Mouse (Mus musculus) limb, embryonic 12.5 days (tissue): Measurements from ENCODE around the gene Pycard. TPM values are rescaled to one million over a fixed set of nuclear protein-coding genes. Genes with fewer than 3 reads are reported as not detected.
A peak's percentile ranks its signal among the peaks of the same experiment; 100 is the strongest.
"Not testable (repeated sequence)": the region's sequence is repeated elsewhere in the genome, so short reads cannot be mapped to it uniquely, and the experiment has no call there.

Experiments used
- ATAC-seq: fragments of 200-750 bp; cut with Nextera tagmentation; 2 replicates; pipeline ENCODE4 v1.8.0; 2017; ENCODE audit warnings: low read depth, moderate TSS enrichment; ENCODE audit not compliant: insufficient number of reproducible peaks, insufficient read depth, low FRiP score, low TSS enrichment
- H3K27ac ChIP-seq: fragments of 300-500 bp; sonication (generic); 2 replicates; pipeline ENCODE4 v1.5.1; 2016; ENCODE audit warnings: mild to moderate bottlenecking, moderate library complexity
- H3K27me3 ChIP-seq: fragments of 300-500 bp; sonication (generic); 2 replicates; pipeline ENCODE4 v1.6.1; 2016; ENCODE audit warnings: mild to moderate bottlenecking, moderate library complexity
- H3K36me3 ChIP-seq: fragments of 300-500 bp; sonication (generic); 2 replicates; pipeline ENCODE4 v1.6.1; 2016; ENCODE audit warnings: mild to moderate bottlenecking, moderate library complexity
- H3K4me1 ChIP-seq: fragments of 300-500 bp; sonication (generic); replicated peaks from 2 replicates; pipeline ENCODE4 v1.6.1; 2016
- H3K4me2 ChIP-seq: fragments of 300-500 bp; sonication (generic); 2 replicates; pipeline ENCODE4 v1.6.1; 2016; ENCODE audit warnings: mild to moderate bottlenecking, moderate library complexity
- H3K4me3 ChIP-seq: fragments of 300-500 bp; sonication (generic); replicated peaks from 2 replicates; pipeline ENCODE4 v1.5.1; 2016; ENCODE audit warnings: mild to moderate bottlenecking
- H3K9ac ChIP-seq: fragments of 300-500 bp; sonication (generic); replicated peaks from 2 replicates; pipeline ENCODE4 v1.6.1; 2016; ENCODE audit warnings: mild to moderate bottlenecking, moderate library complexity
- H3K9me3 ChIP-seq: fragments of 300-500 bp; sonication (generic); 2 replicates; pipeline ENCODE4 v1.6.1; 2016; ENCODE audit warnings: mild to moderate bottlenecking, moderate library complexity
- WGBS: fragments of 180-500 bp; shearing (Covaris S2); methylation state at CpG from one replicate; pipeline ENCODE4 v1.1.7; 2016; 5-methylcytosine and 5-hydroxymethylcytosine counted together
- polyA plus RNA-seq: library from polyadenylated mRNA; unstranded; fragments of >200 nt; fragmentation: Nextera tagmentation; extraction: Ambion mirVana; gene quantifications from 2 replicates; pipeline ENCODE4 v1.2.1, GENCODE M21; 2016

The Pycard gene
- polyA plus RNA-seq: 9.2 and 10.5 TPM in 2 replicates

DNA sequence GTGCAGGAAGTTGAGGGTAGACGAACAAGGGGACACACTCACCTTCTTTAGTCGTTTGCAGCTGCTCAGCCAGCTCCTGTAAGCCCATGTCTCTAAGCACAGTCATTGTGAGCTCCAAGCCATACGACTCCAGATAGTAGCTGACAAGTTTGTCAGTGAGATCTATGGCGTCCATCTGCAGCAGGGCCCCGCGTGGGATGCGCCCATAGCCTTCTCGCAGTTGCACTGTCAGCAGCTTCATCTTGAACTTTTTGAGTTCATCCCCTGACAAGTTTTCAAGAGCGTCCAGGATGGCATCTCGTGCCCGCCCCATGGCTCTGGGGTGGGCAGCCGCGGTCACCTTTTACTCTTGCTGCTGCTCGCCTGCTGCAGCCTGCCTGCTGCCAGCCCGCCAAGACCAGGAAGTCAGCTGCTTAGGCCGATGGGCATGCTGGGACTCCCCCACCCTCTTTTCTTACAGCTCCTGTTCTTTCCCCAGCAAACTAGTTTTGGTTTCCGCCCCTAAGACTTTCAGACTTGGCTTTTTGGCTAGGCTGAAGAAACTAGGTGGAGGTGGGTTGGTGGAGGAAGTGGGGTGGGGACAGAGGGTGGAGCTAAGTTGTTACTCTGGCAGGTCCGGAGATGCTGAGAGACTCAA lies at the start of gene Pycard:
Pycard (minus strand) TSS at position 527 of the 637 bp plus-strand sequence.
- peak within 1 kb of the TSS; percentile 67 for H3K27ac ChIP-seq
- H3K27me3 ChIP-seq: no peaks in the 10 kb centered on the region
- peaks cover 5% of the 10 kb centered on the region; the same call in 1 of the 2 replicates for H3K4me1 ChIP-seq
- H3K4me3 ChIP-seq: peak within 1 kb of the TSS; percentile 28
- no peaks in the 10 kb centered on the region for H3K9me3 ChIP-seq
- peaks cover 31% of the 10 kb centered on the region for H3K36me3 ChIP-seq
- 17% methylated on average over 18 of the region's 18 CpGs for WGBS
- ATAC-seq: no peak
- H3K9ac ChIP-seq: peak within 1 kb of the TSS; percentile 44; the same call in 1 of the 2 replicates
- peak within 1 kb of the TSS; percentile 55 for H3K4me2 ChIP-seq

DNA sequence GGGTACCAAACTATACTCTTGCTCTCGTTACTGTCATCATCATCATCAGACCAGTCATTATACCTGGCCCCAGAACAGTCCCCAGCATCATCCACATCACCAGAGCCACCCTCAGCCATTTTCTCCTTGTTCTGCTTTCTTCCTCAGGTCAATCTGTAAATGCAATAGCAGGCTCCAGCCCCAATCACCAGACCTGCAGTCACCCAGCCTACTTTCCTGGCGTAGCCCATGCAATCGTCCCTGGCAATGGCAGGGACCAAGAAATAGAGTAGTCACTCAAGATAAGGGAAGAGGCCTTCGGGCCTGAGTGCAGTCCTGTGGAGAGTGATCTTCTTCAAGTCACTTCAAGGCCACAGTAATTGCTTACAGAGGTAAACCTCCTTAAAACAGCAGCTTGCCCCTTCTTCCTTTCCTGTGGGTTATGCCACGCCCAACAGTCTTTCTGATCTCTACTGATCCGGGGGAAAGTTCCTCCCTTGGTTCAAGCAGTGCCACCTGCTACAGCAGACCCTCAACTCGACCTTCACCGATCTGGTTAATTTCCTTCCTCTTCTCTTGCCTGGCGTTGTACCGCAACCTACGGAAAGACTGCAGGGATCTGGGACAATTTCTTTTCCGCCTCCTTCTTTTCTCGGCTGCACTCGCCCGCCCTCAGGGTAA lies 48.6 kb upstream of the Pycard start:
- not testable (repeated sequence) for H3K9me3 ChIP-seq, H3K4me2 ChIP-seq, H3K4me3 ChIP-seq, H3K27me3 ChIP-seq, H3K9ac ChIP-seq, H3K27ac ChIP-seq, H3K36me3 ChIP-seq, ATAC-seq, H3K4me1 ChIP-seq
- WGBS: 77% methylated on average over 15 of the region's 15 CpGs

DNA sequence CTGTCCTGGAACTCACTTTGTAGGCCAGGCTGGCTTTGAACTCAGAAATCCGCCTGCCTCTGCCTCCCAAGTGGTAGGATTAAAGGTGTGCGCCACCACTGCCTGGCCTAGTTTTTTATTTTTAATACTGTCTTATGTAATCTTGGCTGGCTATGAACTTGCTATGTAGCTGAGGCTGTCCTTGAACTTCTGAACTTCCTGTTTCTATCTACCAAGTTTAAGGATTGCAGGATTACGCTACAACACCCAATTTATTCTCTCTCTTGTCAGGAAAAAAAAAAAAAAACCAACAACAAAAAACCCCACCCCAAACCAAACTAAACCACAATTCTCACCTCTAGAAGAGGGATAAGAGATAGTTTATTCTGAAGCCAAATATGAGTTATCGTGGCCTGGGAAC lies 39.9 kb upstream of the Pycard start:
- no peak overlapping the region for H3K27ac ChIP-seq
- H3K9me3 ChIP-seq: no peaks in the 10 kb centered on the region
- H3K4me2 ChIP-seq: no peak overlapping the region
- no peaks in the 10 kb centered on the region for H3K4me1 ChIP-seq
- WGBS: 88% methylated on average over 4 of the region's 4 CpGs
- no peak overlapping the region for H3K4me3 ChIP-seq
- no peak overlapping the region for H3K9ac ChIP-seq
- ATAC-seq: no peak
- no peaks in the 10 kb centered on the region for H3K36me3 ChIP-seq
- H3K27me3 ChIP-seq: no peaks in the 10 kb centered on the region

DNA sequence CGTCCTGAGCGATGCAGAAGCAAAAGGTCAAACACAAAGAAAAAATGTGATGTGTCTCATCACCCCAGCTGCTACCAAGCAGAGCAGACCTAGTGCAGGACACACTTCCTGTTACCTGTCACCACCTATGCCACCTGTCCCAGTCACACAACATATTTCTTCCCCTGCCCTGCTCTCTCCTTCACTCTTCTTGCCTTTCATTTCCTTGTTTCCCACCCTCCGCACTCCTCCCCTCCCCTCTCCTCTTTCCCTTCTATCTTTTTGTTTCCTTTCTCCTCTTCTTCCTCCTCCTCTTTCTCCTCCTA lies 39.3 kb upstream of the Pycard start:
- no peak overlapping the region for H3K27ac ChIP-seq
- H3K4me1 ChIP-seq: no peaks in the 10 kb centered on the region
- H3K9ac ChIP-seq: no peak overlapping the region
- ATAC-seq: no peak
- H3K4me2 ChIP-seq: no peak overlapping the region
- no peaks in the 10 kb centered on the region for H3K9me3 ChIP-seq
- no peak overlapping the region for H3K4me3 ChIP-seq
- WGBS: 84% methylated on average over 3 of the region's 3 CpGs
- no peaks in the 10 kb centered on the region for H3K27me3 ChIP-seq
- H3K36me3 ChIP-seq: no peaks in the 10 kb centered on the region

DNA sequence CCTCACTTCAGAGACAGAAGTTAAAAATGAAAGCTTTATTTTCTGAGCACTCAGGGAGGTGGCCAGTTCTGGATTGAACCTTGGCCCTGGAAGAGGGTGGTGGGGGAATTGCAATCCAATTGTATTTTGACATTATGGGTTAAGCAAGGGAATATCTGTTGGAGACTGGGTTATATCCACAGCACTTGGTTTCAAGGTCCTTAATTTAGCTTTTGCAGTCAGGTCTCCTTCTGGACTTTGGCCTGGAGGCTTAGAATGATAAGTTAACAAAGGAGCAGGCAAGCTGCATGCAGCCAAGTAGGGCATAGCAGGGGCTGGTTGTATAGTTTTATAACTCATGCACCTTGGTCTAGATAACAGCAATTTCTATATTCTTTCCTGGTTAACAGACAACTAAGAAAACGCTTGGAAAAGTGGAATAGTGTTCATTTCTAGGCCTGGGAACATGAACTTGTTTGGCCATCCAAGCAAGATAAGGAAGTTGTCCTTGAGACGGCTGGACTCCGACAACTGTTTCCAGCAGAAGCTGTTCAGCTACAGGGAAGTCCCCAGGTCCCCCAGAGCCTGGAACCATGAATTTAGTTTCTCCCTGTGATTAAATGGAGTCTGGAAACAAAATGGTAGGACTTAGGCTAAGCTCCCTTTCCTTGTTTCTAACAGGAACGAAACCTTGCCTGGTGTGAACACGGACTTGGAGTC lies 38.8 kb upstream of the Pycard start:
- 84% methylated on average over 5 of the region's 5 CpGs for WGBS
- H3K36me3 ChIP-seq: no peaks in the 10 kb centered on the region
- no peak overlapping the region for H3K27ac ChIP-seq
- H3K4me2 ChIP-seq: no peak overlapping the region
- H3K9ac ChIP-seq: no peak overlapping the region
- ATAC-seq: no peak
- no peaks in the 10 kb centered on the region for H3K9me3 ChIP-seq
- no peaks in the 10 kb centered on the region for H3K4me1 ChIP-seq
- no peak overlapping the region for H3K4me3 ChIP-seq
- H3K27me3 ChIP-seq: no peaks in the 10 kb centered on the region

DNA sequence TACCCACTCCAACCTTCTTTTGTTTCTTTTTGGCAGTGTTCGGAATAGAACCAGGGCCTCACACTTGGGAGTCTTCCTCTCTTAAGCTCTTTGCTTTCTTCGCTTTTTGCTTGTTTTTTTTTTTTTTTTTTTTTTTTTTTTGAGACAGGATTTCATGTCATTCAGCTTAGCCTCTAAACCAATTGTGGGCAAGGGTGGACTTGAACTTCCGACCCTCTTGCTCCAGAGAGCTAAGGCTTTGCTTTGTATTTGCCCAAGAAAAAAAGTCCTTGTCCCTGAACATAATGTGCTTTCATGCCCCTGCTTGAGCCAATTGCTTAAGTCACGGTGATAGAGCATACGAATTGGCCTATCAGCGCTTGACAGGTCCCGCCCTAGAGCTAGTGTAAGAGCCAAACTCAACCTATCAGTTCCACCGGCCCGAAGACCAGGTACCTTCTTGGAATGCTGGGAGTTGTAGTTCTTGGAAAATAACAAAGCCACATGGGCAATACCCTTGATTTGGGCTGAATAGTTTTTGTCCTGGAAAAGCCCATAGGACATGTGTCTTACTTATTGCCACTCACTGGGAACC lies 37.8 kb upstream of the Pycard start:
- Histone ChIP-seq H3K9me3 (no peaks in the 10 kb centered on the region), H3K27ac (no peak overlapping the region), H3K27me3 (no peaks in the 10 kb centered on the region), H3K36me3 (no peaks in the 10 kb centered on the region), H3K4me2 (no peak overlapping the region), H3K4me3 (no peak overlapping the region), H3K9ac (no peak overlapping the region), H3K4me1 (no peaks in the 10 kb centered on the region)
- WGBS: 42% methylated on average over 9 of the region's 9 CpGs
- ATAC-seq: no peak; the same call in 1 of the 2 replicates

DNA sequence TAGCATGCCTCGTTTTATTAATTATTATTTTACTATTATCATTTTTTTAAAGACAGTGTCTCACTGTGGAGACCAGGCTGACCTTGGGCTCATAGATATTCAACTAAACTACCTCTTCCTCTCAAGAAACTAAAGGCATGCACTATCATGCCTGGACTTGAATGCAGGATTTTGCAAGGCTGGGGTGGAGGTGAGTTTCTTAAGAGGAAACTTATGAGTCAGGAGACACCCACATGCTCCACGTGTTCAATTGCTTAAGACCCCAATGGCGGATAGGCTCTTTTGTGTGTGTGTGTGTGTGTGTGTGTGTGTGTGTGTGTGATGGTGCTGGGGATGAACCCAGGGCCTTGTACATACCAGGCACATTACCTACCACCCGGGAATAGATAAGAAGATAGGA lies 31.7 kb upstream of the Pycard start:
- Histone ChIP-seq H3K9ac (no peak overlapping the region), H3K27ac (no peak overlapping the region), H3K9me3 (no peaks in the 10 kb centered on the region), H3K36me3 (no peaks in the 10 kb centered on the region), H3K4me1 (no peaks in the 10 kb centered on the region), H3K4me3 (no peak overlapping the region), H3K4me2 (no peak overlapping the region), H3K27me3 (no peaks in the 10 kb centered on the region)
- ATAC-seq: no peak
- 80% methylated on average over 4 of the region's 4 CpGs for WGBS

DNA sequence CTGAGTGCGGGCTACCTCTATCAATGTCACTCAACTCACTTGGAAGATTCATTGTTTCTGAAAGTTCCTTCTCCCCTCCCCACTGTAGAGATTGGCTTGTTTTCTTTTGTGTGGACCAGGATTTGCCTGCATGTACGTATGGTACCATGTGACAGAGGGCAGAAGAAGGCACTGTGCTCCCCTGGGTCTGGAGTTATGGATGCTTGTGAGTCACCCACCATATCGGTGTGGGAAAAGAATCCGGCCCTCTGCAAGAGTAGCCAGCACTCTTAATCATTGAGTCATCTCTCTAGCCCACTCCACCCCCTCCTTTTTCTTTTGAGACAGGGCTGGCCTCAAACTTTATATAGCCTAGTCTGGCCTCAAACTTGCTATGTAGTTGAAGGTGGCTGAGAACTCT lies 31.3 kb upstream of the Pycard start:
- Histone ChIP-seq H3K9me3 (no peaks in the 10 kb centered on the region), H3K9ac (no peak overlapping the region), H3K36me3 (no peaks in the 10 kb centered on the region), H3K27ac (no peak overlapping the region), H3K4me3 (no peak overlapping the region), H3K4me2 (no peak overlapping the region), H3K4me1 (no peaks in the 10 kb centered on the region), H3K27me3 (no peaks in the 10 kb centered on the region)
- no peak for ATAC-seq
- 88% methylated on average over 4 of the region's 4 CpGs for WGBS

DNA sequence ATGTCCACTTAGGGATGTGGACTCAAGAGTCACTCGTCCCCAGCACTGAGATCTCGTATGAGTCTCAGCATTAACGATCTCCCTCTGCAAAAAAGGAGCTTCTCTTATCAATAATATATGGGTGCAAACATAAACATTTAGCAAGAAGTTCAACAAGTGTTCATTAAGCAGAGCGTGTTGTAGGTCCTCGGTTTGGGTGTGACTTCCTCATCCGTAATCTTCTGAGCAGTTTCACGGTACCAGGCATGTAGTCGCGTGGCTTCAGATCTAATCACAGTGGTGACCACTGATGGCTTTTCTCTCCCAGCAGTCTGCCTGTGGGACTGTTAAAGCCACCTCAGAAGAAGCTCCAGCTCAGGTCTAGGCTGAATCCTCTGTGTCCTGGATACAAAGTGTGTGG lies 30.7 kb upstream of the Pycard start:
- 91% methylated on average over 9 of the region's 9 CpGs for WGBS
- H3K9me3 ChIP-seq: no peaks in the 10 kb centered on the region
- no peaks in the 10 kb centered on the region for H3K27me3 ChIP-seq
- ATAC-seq: no peak
- no peaks in the 10 kb centered on the region for H3K36me3 ChIP-seq
- H3K4me2 ChIP-seq: no peak overlapping the region
- H3K27ac ChIP-seq: no peak overlapping the region
- H3K9ac ChIP-seq: no peak overlapping the region
- H3K4me1 ChIP-seq: no peaks in the 10 kb centered on the region
- no peak overlapping the region for H3K4me3 ChIP-seq

DNA sequence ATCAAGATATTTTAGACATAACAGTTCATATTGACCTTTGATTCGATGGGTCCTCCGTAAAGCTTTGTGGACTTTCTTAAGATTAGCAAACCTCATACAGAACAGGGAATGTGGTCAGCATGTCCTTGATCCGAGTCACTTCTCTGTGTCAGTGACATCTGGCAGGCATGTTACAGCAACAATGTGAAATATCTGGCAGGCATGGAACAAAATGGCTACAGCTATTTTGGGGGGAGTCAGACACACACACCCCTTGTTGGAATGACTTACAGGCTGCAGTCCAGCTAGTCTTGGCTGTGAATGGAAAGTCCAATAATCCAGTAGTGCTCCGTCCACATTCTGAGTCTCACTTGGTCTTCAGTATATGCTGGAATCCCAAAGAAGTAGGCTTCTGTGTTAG lies 29.9 kb upstream of the Pycard start:
- no peaks in the 10 kb centered on the region for H3K36me3 ChIP-seq
- H3K4me3 ChIP-seq: no peak overlapping the region
- H3K4me2 ChIP-seq: no peak overlapping the region
- H3K27ac ChIP-seq: no peak overlapping the region
- ATAC-seq: no peak
- no peaks in the 10 kb centered on the region for H3K4me1 ChIP-seq
- WGBS: 89% methylated on average over 4 of the region's 4 CpGs
- H3K9me3 ChIP-seq: no peaks in the 10 kb centered on the region
- H3K9ac ChIP-seq: no peak overlapping the region
- no peaks in the 10 kb centered on the region for H3K27me3 ChIP-seq

DNA sequence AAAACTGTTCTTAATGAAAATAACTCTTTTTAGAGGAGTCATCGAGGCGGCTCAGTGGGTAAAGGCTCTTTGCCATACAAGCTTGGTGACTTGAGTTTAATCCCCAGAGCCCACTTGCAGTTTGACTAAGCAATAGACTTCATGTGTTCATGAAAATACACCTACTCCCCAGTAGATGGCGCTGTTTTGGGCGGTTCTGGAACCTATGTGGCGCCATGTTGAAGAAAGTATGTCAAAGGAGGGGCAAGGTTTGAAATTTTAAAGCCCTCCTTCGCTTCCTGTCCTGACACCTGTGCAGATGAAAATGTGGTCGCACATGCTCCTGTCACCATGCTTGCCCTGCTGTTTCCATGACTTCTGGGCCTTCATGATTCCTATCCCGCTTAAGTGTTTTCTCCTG lies 29.3 kb upstream of the Pycard start:
- H3K27ac ChIP-seq: no peak overlapping the region
- H3K4me3 ChIP-seq: no peak overlapping the region
- 59% methylated on average over 8 of the region's 8 CpGs for WGBS
- ATAC-seq: no peak
- H3K36me3 ChIP-seq: no peaks in the 10 kb centered on the region
- H3K9ac ChIP-seq: no peak overlapping the region
- H3K4me1 ChIP-seq: no peaks in the 10 kb centered on the region
- H3K4me2 ChIP-seq: no peak overlapping the region
- no peaks in the 10 kb centered on the region for H3K27me3 ChIP-seq
- H3K9me3 ChIP-seq: 0 out of 2 replicates have a peak, but pooled peaks cover 3% of the 10 kb centered on the region
